Mouse (Mus musculus) heart, postnatal 36 days (tissue): Measurements from ENCODE around the gene Dsn1. TPM values are rescaled to one million over a fixed set of nuclear protein-coding genes. Genes with fewer than 3 reads are reported as not detected.

ENCODE experiments used
- DNase-seq, 2 experiments: peaks; one replicate each; pipeline ENCODE4 v3.0.0; 2021 to 2022
- intact Hi-C: fragments of 180-260 bp; cut with DNase I; formaldehyde crosslinking; loops from one replicate; pipeline ENCODE4 v1.15.1; 2025
- total RNA-seq, 2 experiments: library from RNA; stranded (reverse); gene quantifications; 2 replicates each; pipeline ENCODE4 v1.2.3; 2021

Gene Dsn1
- total RNA-seq, 2 experiments from 2014 or later: 1.6 to 2.2 TPM

DNA sequence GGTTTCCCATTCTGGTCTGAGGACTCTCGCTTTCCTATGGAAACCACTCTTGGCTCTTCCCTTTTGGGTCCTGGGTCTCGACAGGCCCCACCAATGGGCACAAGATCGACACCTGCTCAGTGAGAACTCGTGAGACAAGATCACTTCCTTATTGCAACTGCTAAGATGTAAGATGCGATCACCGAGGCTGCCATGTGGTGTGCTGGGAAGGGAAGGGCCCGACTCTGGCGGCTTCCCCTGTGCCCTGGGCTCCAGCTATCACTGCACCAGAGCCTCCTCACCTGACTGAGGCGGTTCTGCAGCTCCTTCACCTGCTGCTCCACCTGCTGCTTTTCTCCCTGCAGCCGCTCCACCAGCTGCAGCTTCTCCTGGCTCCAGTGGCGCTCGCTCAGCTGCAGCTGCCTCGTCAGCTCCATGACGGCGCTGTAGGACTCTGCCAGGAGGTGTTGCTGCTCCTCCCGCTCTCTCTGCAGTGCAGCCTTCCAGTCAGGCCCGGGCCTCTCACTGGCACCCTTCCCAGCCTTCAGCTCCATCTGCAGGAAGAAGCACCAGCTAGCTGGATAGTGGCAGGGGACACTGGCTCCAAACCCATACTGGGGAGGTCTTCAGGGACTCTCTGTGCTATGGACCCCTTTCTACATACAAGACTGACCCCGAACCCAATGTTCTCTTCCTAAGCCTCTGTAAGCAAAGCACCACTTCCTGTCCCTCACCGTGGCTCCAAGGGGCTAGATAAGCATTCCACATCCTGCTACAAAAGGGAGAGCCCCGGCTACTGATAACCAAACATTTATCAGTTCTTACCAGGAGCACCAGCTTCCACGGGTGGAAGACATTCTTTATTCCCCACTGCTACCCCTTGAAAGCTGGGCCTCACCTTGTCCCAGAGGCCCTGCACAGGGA is 20.4 kb upstream of the Dsn1 start:
- DNase-seq: peak; percentile 29 to 46
- intact Hi-C loops: loop anchor here (2.0 kb wide), 1 partner anchor 123 kb away; no protein-coding TSS in a partner anchor

DNA sequence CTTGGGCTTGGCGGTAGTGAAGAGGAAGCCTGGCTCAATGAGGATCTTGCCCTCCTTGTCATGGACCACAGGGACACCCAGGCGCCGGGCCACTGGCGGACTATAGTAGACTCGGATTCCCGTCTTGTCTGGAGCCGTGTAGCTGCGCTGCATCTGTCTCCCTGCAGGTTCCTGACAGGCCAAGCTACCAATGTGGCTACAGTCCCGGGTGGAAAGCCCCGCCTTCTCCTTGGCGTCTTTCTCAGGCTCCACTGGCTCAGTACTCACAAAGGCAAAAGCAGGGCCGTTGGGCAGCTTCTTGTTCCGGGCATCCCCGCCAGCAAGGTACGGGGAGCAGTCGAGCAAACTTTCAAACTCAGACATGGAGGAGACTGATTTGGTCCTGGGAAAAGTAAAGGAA is 14.2 kb upstream of the Dsn1 start:
- DNase-seq: no peak
- intact Hi-C loops: no loop called here

DNA sequence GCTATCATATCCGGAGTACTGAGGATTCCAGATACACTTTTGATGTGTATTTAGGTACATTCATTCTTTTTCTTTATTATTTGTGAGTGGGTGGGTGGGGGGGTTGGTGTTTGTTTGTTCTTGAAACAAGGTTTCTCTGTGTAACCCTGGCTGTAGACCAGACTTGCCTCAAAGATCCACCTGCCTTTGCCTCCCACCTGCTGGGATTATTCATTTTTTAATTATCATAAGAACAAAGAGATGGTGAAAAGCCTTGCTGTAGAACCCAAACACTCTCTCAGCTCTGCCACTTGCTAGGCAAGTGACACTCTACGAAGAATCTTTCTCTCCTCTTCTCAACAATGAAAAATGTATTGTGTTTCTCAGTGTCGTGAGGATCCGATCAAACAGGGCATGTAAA is 12.3 kb upstream of the Dsn1 start:
- intact Hi-C loops: no loop called here
- DNase-seq: no peak

DNA sequence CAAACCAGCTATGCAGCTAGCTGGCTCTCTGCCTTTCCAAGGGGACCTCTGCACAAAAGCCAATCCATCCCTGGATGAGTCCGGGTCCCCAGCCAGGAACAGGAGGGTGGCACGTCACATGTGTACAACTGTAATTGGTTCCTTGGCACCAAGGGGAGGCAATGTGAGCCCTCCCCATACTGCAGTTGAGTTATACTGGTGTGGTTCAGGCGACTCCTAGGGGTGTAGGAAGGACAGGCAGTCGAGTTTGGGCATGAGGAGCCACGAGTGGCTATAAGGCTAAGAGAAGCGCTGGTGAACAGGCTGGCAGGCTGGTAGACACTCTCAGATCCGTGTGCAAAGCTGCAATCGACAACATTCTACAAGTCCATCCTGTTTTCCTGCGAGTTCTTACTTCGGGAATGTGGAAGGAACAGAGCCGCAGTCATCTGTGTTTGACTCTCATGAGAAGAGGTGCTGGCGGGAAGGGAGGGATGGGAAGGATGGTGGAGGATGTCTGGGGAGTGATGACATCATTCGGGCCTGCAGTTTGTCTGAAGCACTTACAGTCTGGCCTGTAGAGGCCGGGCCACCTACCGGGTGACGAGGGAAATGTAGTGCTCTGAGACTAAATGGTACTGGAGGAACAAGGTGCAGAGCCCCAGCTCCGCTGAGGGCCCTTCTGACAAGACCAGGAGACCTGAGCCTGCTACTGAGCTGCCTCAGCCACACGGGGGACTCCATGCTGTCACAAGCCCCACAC is 9.7 kb upstream of the Dsn1 start:
- intact Hi-C loops: no loop called here
- no peak for DNase-seq

DNA sequence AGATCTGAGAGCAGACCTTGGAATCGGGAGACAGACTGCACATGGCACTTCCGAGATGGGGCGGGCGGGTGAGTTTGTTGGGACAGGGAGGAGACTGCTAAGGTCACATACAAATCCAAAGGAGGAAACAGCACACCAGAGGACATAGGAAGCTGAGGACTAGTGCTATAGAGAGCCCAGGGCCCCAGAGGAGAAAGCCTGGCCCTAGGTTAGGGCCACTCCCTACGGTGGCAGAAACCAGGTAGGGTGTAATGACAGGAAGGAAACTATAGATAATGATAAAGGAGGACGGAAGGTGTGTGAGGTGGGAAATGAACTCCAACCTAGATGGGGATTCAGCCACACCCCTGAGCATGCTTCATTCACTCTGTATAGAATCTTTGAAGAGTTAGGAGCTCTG is 5.4 kb upstream of the Dsn1 start:
- DNase-seq: no peak
- intact Hi-C loops: no loop called here

DNA sequence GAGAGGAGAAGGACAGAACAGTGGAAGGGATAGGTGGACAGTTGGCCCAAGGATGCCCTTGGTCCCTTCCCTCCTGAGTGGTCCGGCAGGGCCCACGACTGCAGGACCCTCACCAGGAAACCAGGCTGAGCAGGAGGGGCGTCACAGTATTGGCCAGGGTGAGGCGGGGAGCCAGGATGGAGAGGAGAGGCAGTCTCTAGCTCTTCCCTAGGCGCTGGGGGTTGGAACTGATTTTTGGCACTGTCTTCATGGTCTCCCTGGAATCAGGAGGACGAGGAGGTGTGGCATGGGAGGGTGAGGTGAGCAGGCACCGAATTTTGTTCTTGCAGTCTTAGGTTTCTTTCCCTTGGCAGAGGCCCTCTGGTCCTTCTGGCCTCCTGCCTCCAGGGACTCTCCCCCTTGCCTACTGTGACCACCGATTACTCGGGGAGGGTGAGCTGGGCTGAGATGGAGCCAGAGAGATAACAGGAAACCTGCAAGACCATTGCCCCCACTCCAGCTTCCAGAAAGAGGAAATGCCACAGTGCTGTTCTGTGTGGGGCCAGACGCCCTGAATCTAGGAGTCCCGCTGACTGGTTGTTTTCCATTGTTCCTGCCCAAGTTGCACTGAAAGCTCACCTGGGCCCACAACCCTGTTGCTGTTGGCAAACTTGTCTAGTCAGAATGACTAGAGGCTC is 3.8 kb upstream of the Dsn1 start:
- intact Hi-C loops: no loop called here
- DNase-seq: no peak

DNA sequence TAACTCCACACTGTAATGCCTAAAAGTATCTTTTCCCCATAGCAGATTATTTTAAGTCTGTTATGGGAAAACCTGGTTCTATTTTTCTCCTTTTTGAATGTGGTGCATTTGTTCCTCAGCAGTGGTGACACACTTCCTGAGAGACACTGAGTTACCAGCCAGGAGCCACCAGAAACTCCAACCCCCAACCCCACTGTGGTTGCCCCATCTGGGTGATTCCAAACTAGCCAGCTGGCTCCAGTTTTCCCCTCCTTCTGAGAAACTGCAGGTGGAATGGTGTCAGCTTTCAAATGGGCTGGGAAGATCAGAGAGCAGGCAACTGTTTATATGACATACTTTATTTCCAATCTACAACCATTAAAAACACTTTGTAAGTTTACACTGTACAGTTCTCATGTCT is 3.2 kb upstream of the Dsn1 start:
- DNase-seq: no peak
- intact Hi-C loops: no loop called here

DNA sequence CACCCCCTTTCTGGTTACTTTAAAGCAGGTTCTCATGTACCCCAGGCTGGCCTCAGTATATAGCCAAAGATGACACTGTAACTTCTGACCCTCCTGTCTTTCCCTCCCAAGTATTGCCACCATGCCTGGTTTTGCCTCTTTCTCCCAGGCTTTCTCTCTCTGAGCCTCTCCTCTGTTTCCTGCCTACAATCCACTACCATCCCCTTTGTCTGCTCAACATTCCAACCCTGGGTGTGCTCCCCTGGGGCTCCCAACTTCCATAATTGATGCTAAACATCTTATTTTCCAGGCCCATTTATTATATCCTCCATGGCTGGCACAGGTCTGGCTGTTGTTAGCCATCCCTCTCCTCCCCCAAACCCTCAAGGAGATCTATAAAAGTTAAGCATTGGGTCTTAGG is 1.6 kb upstream of the Dsn1 start:
- DNase-seq: no peak
- intact Hi-C loops: no loop called here

DNA sequence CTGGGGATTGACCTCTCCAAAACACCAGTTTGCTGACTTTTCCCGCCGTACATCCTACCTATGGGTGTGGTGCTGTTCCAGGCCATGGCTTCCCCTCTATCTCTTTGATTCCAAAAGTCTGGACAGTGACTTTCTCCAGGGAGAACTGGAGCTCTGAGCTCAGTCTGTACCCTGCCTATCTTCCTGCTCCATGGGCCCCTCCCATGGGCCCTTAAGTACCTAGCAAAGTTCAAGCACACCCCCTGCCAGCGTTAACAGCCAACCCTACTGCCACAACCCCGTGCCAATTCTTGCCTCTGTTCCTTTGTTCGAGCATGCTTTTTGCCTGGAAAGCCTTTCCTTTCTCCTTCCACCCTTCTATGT is 261 bp upstream of the Dsn1 start:
- DNase-seq: no peak
- intact Hi-C loops: no loop called here

DNA sequence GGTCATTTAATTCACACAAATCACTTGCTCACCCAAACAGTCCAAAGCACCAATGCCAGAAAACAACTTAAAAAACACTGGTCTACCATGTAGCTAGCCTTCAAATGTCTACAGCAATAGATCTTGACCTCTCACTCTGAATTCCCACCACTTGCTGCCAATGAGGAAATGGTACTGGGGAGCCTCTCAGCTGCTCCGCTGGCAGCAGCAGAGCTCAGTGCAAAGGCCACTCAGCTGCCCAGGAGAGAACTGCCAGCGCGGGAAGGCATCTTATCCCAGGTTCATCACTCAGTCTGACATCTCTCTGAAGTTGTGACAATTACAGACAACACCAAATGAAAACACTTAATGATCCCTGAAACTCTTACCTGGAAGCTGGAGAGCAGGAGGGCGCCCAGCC is 4.6 kb downstream of the Dsn1 start:
- intact Hi-C loops: no loop called here
- no peak for DNase-seq

DNA sequence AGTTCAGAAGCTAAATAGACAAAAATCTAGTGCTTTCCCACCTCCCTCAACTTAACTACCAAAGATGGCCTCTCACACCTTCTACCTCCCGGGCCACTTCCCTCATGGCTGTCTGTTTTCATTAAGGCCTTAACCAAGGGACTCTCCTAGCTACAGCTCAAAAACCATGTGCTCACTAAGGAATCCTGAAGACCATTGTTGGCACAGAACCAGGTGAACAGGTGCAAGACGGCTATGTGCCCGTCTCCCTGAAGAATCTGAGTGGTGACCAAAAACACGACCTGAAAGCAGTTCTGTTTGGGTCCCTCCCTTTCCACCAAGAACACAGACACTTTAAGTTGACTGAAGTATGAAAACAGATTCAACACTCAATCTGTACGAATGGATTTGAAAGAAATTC is 8.7 kb downstream of the Dsn1 start:
- DNase-seq: no peak

DNA sequence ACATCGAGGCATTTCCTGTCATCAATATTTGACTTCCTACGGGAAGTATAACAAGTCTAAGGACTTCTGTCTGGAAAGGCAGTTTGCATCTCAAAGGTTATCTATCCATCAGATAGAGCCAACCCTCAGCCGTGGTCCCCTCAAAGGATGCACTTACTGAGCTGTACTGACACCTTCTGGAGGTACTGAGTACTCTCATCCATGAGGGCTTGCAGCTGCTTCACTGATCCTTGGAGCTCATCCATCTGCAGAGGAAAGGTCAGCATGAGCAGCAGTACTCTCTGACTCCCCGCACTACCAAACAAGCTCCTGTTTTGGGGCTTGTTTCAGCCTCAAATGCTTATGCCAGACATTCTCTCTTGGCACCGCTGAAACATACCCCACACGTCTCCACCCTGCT is 10.4 kb downstream of the Dsn1 start:
- intact Hi-C loops: loop anchor here (1.0 to 2.0 kb wide), 2 partner anchors 91 to 124 kb away; no protein-coding TSS in a partner anchor

More for the DNA sequence above, 8.7 kb downstream of the Dsn1 start:
- intact Hi-C loops: no loop called here

DNA sequence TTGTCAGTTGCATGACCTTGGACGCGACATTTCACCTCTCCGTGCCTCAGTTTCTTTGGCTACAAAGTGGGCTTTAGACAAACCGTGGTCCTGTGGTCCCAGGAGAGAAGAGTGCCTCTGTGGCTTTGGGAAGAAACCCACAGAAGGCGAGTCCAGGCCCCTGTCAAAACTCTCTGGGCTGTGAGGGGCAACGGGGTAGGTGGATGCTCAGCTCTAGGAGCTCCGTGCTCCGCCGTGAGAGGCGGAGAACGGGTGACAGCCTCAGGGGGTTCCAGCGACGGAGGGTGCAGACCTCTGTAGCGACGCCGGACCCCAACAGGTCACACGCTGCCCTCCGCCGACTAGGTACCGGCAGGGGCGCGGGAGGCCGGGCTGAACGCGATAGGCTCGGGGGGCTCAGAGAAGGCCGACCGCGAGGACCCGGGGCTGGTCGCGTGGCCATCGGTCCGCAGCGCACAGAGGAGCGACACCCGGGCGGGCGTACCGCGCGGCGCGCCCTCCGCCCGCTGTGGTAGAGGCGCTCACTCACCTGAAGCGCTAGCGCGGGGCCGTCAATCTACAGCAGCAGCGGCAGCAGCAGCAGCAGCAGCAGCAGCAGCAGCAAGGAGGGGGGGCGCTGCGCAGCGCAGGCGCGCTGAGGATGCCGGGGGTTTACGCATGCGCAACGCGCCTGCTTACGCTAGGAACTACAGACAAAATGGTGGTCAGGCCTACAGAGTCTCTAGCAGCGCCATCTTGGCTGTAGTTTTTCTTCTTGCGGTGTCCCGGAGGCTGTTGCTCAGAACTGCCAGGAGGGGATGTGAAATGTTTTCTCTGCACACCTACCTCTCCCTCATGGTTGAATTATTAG is 15.3 kb downstream of the Dsn1 start, which contains the start of gene Ndrg3:
Gene Ndrg3, minus strand, starts transcription at position 587 of the 850 bp plus-strand sequence.
- peak; percentile 95 for DNase-seq
- intact Hi-C loops: no loop called here

More for the DNA sequence above, 10.4 kb downstream of the Dsn1 start:
- no peak for DNase-seq

DNA sequence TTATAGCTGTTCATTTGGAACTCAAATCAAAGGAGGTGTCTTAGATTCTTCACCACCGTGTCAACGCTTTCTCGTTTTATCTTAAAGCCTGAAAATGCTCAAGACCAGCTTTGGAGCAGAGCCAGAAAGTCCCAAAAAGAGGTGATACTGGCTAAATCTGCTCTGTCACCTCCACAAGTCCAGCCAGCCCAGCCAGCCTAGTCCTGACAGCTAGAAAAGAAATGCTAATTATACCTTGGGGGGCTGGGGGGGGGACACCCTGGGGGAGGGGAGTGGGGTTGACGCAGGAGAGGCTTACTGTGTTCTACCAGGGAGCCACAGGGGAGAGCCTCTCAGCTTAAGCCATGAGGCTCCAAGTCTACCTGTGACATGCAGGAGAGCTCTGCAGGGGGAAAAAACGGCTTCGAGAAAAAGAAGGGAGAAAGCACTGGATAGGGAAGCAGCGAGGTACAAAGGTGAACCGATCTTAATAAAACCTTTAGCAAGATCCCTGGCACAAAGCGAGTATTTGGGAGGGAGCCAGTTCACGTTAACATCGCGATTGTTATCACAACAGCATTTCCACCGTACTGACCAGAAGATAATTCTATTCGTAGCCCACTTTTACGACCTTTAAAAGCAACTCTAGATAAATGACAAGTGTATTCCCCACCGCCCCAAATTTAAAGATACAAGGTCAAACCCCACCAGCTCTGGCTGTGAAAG is 16.1 kb downstream of the Dsn1 start:
- intact Hi-C loops: no loop called here
- DNase-seq: no peak

DNA sequence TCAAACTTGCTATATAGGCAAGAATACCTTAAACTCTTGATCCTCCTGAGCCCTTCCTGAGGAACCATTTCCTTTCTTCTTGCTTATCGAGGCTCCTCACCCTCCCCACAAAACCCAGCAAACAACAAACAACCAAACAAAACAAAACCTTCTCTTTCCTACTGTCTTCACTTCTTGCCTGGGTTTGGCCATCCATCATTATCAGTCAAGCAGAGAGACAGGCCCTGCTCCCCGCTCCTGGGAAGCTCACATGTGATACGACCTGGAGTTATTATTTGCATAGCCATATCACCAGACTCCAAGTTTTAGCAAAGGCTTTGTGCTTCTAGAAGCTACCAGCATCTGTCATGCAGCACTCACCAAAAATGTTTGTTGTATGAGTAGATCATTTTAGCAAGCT is 19.6 kb downstream of the Dsn1 start:
- no peak for DNase-seq
- intact Hi-C loops: no loop called here

DNA sequence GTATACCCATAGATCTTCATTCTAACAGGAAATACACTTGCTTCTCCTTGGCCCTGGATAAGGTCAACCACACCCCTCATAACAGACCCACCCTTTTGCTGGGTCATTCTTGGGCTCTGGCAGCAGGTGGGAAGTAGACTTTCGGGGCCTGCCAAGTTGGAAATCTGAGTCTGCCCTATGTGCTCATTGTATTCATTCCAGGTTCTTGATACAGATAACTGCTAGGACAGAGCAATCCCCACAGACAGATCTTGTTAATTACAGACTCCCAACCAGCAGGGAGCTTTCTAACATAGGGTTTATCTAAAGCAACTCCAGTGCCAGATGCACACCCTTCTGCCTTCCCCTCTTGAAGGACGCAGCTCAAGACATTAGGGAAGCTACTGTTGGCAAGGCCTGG is 24.1 kb downstream of the Dsn1 start:
- intact Hi-C loops: no loop called here
- DNase-seq: peak in 1 of 2 experiments; percentile 43

DNA sequence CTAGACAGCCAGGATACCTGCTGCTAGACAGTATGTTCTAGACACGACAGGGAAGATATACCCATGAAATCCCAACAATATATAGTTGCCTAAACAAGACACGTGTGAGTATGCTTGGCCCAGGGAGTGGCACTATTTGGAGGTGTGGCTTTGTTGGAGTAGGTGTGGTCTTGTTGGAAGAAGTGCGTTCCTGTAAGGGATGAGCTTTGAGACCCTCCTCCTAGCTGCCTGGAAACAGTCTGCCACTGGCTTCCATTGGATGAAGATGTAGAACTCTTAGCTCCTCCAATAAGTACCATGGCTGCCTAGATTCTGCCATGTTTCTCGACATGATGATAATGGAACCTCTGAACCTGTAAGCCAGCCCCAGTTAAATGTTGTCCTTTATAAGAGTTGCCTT is 25.7 kb downstream of the Dsn1 start:
- intact Hi-C loops: no loop called here
- no peak for DNase-seq

DNA sequence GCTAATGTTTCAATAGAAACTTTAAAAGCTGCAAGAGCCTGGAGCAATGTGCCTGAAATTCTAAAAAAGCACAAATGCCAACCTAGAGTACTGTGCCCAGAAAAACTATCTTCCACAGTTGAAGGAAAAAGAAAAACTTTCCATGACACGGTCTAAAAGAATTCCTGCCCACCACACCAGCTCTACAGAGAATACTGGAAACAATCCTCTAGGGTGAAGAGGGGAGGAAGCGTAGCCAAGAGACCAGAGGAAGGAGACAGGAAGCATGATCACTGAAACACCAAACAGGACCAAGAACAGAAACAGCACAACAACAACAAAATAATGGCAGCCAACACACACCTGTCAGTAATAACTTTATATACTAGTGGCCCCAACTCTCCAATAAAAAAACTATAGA is 26.9 kb downstream of the Dsn1 start:
- intact Hi-C loops: no loop called here
- DNase-seq: no peak

DNA sequence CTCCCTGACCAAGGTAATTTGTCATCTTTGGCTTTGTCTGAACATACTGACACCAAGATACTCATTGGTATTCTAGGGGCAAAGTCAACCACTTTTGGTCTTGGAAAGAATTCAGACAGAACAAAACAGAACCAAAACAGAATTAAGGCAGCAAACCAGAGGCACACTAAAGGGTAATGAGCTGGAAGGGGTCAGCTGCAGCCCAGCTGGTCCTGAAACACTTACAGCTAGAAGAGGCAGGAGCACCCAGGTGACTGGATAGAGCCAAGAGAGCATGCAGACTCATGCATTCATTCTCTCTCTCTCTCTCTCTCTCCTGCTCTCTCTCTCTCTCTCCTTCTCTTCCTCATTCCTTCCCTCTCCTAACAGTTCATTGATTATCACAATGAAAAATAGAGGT is 30.2 kb downstream of the Dsn1 start:
- DNase-seq: no peak
- intact Hi-C loops: no loop called here

DNA sequence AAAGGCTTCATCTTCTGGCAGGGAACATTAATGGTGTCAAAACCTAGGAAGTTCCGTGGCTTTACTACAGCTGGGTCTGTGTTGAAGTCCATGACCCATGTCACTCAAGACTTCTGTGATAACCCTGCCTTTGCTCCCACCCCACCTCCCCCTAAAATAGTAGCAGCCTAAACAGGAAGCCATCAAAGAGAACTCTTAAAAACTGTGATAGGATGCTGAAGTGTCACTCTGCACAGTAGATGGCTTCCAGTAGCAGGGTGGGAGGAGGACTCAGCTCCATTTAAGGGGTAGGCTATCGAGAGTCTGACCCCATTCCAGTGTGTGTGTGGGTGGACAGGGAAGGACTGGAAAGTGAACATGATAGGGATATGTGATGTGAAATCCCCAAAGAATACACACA is 32.0 kb downstream of the Dsn1 start:
- DNase-seq: no peak
- intact Hi-C loops: no loop called here
